Comparison of ENCODE assay signal across 12 mouse cellular contexts in the genomic region with DNA sequence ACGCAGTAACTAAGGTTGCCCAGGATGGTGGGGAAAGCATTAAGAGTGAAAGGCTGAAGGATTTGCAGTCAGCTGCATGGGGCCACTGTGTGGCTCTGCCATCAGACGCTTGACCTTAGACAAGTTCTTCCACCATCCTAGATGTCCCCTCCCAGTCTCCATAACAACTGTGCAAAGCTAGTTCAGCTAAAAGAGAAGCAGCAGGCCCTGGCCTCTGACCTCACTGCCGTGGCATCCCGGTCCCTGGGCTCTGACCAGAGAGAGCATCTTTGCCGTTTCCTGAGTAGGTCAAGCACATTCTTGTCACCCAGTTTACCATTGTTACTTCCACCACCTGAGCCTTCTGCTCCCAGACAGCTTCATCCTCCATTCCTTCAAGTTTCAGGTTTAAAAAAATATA.
"Had no signal": no experiment of that assay in that cellular context is flagged by ENCODE, and none has a peak within 500 bp of the region (broad histone marks: within the 10 kb centered on the region; RNA-seq: fewer than 3 reads in every experiment).

No protein-coding gene starts in this region.

- DNase-seq: kidney, adult 18-20 months; kidney, postnatal 36 days; layer of hippocampus, adult 9-11 months; layer of hippocampus, postnatal 36 days; left cerebral cortex, postnatal 4 days; thymus, adult 2 months; thymus, postnatal 25 days had no signal

- H3K9me3 ChIP-seq: midbrain, embryonic 10.5 days; neural tube, embryonic 12.5 days had no signal

- H3K4me3 ChIP-seq: limb, embryonic 13.5 days; midbrain, embryonic 10.5 days; neural tube, embryonic 12.5 days had no signal

- H3K27me3 ChIP-seq: limb, embryonic 13.5 days; neural tube, embryonic 12.5 days had no signal

- H3K9ac ChIP-seq: limb, embryonic 13.5 days; liver, embryonic 14.5 days; neural tube, embryonic 12.5 days had no signal

- H3K27ac ChIP-seq: kidney, postnatal 0 days; limb, embryonic 13.5 days; liver, embryonic 14.5 days; midbrain, embryonic 10.5 days; neural tube, embryonic 12.5 days had no signal

- H3K4me2 ChIP-seq: neural tube, embryonic 12.5 days had no signal

- H3K36me3 ChIP-seq: limb, embryonic 13.5 days; midbrain, embryonic 10.5 days; neural tube, embryonic 12.5 days had no signal

- H3K4me1 ChIP-seq: neural tube, embryonic 12.5 days had no signal
